Mouse (Mus musculus): ENCODE data around the gene Polr2e. TPM values are rescaled to one million over a fixed set of nuclear protein-coding genes. Genes with fewer than 3 reads are reported as not detected.
"Not testable (repeated sequence)": the region's sequence is repeated elsewhere in the genome, so short reads cannot be mapped to it uniquely, and the experiment has no call there.

Polr2e gene
- polyA plus RNA-seq, 1 experiment from 2014 or later = 206 TPM

DNA sequence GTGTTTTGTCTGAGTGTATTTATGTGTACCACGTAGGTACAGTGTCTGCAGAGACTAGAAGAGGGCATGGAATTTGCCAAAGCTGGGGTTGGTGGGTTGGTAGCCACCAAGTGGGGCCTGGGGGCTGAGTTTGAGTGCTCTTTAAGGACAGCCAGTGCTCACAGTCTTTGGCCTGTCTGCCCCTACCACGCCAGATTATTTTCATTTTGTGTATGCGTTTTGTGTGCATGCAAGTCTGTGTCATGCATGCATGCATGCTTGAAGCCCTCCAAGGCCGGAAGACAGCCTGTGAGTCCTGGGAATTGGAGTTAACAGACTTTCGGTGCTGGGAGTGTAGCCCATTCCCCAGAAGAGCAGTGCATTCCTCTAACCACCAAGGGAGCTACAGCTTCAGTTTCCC, 15.8 kb upstream of the Polr2e start:
- WGBS = 73% methylated on average over 5 of the region's 5 CpGs
- peak overlapping the region; percentile 81 for H3K4me3 ChIP-seq (replicated peaks)
- no peaks in the 10 kb centered on the region for H3K9me3 ChIP-seq
- H3K27me3 ChIP-seq (replicated peaks) = no peaks in the 10 kb centered on the region
- H3K4me1 ChIP-seq (replicated peaks) = peaks cover 36% of the 10 kb centered on the region
- peak overlapping the region; percentile 77 for H3K4me2 ChIP-seq (replicated peaks)
- peak overlapping the region; percentile 14 for H3K9ac ChIP-seq
- peak overlapping the region; percentile 54; the same call in 1 of the 2 replicates for H3K27ac ChIP-seq
- peaks cover 38% of the 10 kb centered on the region for H3K36me3 ChIP-seq
- no peak for ATAC-seq

DNA sequence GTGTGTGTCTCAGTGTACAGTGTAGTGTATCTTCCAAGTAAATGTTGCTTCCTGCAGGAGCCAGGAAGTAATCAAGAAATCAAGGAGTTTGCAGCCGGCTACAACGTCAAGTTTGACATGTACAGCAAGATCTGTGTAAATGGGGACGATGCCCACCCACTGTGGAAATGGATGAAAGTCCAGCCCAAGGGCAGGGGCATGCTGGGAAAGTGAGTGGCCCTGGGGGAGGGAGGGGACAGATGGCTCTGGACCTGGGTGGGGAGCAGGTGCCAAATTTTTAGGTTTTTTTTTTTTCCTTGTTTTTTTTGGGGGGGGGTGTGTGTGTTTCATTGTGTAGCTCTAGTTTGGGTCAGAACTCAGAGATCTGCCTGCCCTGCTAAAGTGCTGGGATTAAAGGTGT, 15.3 kb upstream of the Polr2e start:
- Histone ChIP-seq H3K9ac (peak overlapping the region; percentile 86), H3K4me3 (replicated peaks) (peak overlapping the region; percentile 81), H3K4me1 (replicated peaks) (peaks cover 36% of the 10 kb centered on the region), H3K36me3 (peaks cover 34% of the 10 kb centered on the region), H3K4me2 (replicated peaks) (peak overlapping the region; percentile 77)
- WGBS = 24% methylated on average over 3 of the region's 3 CpGs
- not testable (repeated sequence) for ATAC-seq; H3K27ac ChIP-seq; H3K27me3 ChIP-seq (replicated peaks); H3K9me3 ChIP-seq

DNA sequence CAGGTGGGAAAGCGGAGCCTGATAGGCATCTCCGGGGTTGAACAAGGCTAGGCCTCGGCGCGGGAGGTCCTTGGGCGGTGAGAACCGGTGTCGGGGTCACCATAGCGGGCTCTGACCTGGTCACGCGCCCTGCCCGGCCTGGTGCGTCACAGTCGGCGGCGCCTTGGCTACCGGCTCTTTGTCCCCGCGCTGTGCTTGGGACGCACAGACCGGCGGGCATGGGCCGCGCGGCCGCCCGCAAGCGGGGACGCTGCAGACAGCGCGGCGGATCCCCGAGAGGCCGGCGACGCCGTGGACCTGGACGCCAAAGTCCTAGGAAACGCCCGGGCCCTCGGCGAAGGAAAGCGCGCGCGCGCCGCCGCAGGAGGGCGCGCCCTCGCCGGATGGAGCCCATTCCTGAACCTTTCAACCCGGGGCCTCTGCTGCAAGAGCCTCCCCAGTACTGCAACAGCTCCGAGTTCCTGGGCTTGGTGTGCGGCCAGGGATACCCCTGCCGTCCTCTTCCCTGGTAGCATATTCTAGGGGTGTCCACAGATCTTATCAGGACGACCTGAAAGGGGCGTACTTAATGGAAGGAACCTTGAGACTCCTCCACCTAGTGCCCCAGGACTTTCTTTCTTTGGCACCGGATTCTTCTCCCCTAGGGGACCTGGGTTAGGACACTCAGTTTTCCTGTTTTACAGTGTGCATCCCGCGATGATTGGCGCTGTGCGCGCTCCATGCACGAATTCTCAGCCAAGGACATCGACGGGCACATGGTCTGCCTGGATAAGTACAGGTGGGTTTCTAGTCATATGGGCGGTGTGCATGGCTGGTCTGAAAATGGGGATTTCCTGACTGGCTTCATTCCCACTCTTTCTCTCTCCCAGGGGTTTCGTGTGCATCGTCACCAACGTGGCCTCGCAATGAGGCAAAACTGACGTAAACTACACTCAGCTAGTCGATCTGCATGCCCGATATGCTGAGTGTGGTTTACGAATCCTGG, 14.5 kb upstream of the Polr2e start:
- Histone ChIP-seq H3K4me2 (replicated peaks) (peak overlapping the region; percentile 77), H3K27me3 (replicated peaks) (no peaks in the 10 kb centered on the region), H3K36me3 (peaks cover 27% of the 10 kb centered on the region), H3K9ac (peak overlapping the region; percentile 86), H3K9me3 (no peaks in the 10 kb centered on the region), H3K27ac (peak overlapping the region; percentile 96), H3K4me3 (replicated peaks) (peak overlapping the region; percentile 81), H3K4me1 (replicated peaks) (peaks cover 36% of the 10 kb centered on the region)
- under 1% methylated on average over 77 of the region's 77 CpGs for WGBS
- peak; percentile 50 for ATAC-seq

DNA sequence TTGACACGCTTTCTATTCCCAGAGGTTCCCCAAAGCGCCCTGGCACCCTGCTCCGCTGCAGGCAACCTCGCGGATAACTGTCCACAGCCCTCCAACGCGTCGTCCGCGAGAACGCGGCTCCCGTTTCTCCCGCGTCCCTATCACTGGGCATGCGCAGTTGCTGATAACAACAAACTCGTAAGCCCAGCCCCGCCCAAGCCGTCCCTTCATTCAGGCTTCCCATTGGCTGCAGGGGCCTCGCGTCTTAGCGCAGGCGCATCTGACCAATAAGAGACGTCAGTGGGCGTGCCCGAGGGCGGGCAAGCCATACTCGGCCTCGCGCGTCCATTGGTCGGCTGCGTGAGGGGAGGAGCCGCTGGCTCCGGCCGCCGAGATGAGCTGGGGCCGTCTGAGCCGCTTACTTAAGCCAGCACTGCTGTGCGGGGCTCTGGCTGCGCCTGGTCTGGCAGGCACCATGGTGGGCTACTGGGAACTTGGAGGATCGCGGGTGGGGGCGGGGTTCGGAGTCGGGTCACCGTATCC, 13.7 kb upstream of the Polr2e start:
- H3K9me3 ChIP-seq = no peaks in the 10 kb centered on the region
- H3K4me1 ChIP-seq (replicated peaks) = peaks cover 40% of the 10 kb centered on the region
- peak overlapping the region; percentile 96 for H3K27ac ChIP-seq
- H3K9ac ChIP-seq = peak overlapping the region; percentile 86
- H3K4me2 ChIP-seq (replicated peaks) = peak overlapping the region; percentile 77
- H3K27me3 ChIP-seq (replicated peaks) = no peaks in the 10 kb centered on the region
- peaks cover 21% of the 10 kb centered on the region for H3K36me3 ChIP-seq
- peak; percentile 93 for ATAC-seq
- WGBS = under 1% methylated on average over 47 of the region's 47 CpGs
- peak overlapping the region; percentile 81 for H3K4me3 ChIP-seq (replicated peaks)

DNA sequence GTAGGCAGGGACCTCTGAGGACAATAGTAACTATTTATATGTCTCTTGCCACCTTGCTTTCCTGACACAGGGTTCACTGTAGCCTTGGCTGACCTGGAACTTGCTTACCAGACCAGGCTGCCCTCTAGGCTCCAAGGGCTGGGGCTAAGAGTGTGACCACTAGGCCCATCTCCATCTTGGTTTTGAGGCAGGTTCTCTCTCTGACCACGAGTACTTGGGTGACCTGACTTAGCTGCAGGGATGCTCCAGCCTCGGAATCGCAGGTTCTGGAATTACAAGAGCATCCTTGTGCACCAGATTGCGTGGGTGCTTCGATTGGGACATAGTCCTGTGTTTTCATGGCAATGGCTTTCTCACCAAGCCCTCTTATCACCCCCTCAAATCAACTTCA, 12.8 kb upstream of the Polr2e start:
- peaks cover 48% of the 10 kb centered on the region for H3K4me1 ChIP-seq (replicated peaks)
- WGBS = 85% methylated on average over 5 of the region's 5 CpGs
- H3K27me3 ChIP-seq (replicated peaks) = no peaks in the 10 kb centered on the region
- H3K9ac ChIP-seq = 0 out of 2 replicates have a peak overlapping the region, but pooled peaks have one; percentile 17
- no peaks in the 10 kb centered on the region for H3K9me3 ChIP-seq
- H3K36me3 ChIP-seq = peaks cover 11% of the 10 kb centered on the region
- no peak for ATAC-seq
- no peak overlapping the region; the same call in 1 of the 2 replicates for H3K4me2 ChIP-seq (replicated peaks)
- H3K4me3 ChIP-seq (replicated peaks) = no peak overlapping the region
- H3K27ac ChIP-seq = peak overlapping the region; percentile 82

DNA sequence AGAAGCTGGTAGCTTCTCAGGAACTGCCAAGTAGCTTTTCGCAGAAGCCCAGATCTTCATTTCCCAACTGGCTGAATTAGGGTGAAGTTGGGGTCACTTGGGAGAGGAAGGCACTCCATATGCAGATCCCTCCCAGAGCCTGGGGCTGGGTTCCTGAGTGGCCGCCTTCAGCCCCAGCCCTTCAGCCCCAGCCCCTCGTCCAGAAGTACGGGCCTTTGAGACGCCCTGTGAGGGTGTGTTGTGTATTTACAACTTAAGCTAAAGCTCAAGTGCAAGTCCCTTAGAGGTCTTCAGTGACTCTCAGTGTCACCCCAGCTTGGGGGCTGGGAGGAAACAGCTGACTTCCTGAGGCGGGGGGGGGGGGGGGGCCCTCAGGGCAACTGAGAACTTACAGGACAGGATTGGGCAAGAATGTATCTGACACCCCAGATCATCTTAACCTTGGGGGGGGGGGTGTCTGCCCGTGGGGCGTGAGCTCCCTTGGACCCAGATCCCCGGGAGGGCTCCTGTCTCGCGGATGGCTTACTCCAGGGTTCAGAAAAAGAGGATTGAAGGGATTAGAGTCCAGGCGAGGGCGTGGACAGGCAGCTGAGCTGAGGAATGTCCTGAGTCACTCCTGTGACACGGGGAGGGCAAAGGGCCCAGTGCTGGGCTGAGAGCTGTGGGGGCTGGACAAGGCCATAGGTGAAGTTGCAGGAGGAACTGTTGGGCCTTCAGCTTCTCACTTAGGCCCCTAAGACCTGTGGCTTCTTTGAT, 12.2 kb upstream of the Polr2e start:
- ATAC-seq = peak; percentile 19
- H3K4me3 ChIP-seq (replicated peaks) = no peak overlapping the region
- 0 out of 2 replicates have a peak overlapping the region, but pooled peaks have one; percentile 17 for H3K9ac ChIP-seq
- peak overlapping the region; percentile 6; the same call in 1 of the 2 replicates for H3K4me2 ChIP-seq (replicated peaks)
- WGBS = 27% methylated on average over 13 of the region's 14 CpGs
- no peaks in the 10 kb centered on the region for H3K9me3 ChIP-seq
- peak overlapping the region; percentile 82 for H3K27ac ChIP-seq
- peaks cover 47% of the 10 kb centered on the region for H3K4me1 ChIP-seq (replicated peaks)
- H3K27me3 ChIP-seq (replicated peaks) = no peaks in the 10 kb centered on the region
- H3K36me3 ChIP-seq = peaks cover 6% of the 10 kb centered on the region; the same call in 1 of the 2 replicates

DNA sequence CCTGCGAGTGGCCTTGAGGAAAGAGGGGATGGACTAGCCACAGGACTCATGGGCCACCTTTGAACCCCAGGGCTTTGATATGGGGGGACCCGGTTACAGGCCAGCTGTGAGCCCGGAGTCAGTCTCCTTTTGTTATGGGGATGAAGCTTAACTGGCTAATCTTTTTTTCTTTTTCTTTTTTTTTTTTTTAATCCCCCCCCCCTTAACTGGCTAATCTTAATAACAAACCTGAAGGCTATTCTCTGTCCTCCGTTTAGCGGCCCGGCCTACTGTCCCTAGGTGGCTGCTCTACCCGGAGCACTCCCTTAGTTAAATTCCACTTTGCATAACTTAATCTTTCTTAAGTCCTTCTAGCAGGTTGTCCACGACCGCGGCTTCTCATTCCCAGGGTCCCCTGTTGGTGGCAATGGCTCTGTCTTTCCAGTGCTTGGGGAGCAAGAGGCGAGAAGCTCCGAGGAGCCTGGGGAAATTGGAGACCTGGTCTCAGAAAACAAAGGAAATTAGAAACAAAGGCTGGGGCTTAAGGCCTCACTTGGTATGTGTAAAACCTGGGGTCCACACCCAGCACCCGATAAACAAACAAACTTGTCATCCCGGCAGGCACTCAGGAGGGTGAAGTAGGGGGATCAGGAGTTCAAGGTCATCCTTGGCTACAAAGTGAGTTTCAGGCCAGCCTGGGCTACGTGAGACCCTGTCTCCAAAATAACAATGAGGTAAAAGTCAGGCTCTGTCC, 11.5 kb upstream of the Polr2e start:
- H3K4me2 ChIP-seq (replicated peaks) = no peak overlapping the region
- 34% methylated on average over 15 of the region's 15 CpGs for WGBS
- H3K36me3 ChIP-seq = peaks cover 2% of the 10 kb centered on the region; the same call in 1 of the 2 replicates
- peak overlapping the region; percentile 82 for H3K27ac ChIP-seq
- H3K4me3 ChIP-seq (replicated peaks) = no peak overlapping the region
- H3K4me1 ChIP-seq (replicated peaks) = peaks cover 45% of the 10 kb centered on the region
- H3K27me3 ChIP-seq (replicated peaks) = no peaks in the 10 kb centered on the region
- ATAC-seq = no peak
- H3K9me3 ChIP-seq = no peaks in the 10 kb centered on the region
- H3K9ac ChIP-seq = no peak overlapping the region

DNA sequence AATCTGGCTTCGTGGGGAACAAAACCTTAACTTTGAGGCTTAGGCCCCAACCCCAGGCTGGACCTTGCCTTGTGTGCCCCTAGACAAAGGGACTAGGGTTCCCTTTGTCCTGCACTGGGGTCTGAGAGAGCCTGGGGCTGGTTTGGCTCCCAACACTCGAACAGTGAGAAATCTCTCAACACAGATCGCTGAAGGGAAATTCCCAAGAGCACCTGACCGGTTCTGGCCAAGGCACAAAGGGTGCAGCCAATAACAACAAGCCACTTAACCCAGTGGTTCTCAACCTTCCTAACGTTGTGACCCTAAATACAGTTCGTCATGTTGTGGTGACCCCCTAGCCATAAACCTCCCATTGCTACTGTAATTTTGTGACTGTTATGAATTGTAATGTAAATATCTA, 10.6 kb upstream of the Polr2e start:
- no peak overlapping the region for H3K4me2 ChIP-seq (replicated peaks)
- no peak overlapping the region for H3K4me3 ChIP-seq (replicated peaks)
- H3K27me3 ChIP-seq (replicated peaks) = no peaks in the 10 kb centered on the region
- 48% methylated on average over 6 of the region's 6 CpGs for WGBS
- ATAC-seq = no peak
- H3K36me3 ChIP-seq = no peaks in the 10 kb centered on the region
- no peaks in the 10 kb centered on the region for H3K9me3 ChIP-seq
- H3K4me1 ChIP-seq (replicated peaks) = peaks cover 40% of the 10 kb centered on the region
- no peak overlapping the region for H3K9ac ChIP-seq
- peak overlapping the region; percentile 33; the same call in 1 of the 2 replicates for H3K27ac ChIP-seq

DNA sequence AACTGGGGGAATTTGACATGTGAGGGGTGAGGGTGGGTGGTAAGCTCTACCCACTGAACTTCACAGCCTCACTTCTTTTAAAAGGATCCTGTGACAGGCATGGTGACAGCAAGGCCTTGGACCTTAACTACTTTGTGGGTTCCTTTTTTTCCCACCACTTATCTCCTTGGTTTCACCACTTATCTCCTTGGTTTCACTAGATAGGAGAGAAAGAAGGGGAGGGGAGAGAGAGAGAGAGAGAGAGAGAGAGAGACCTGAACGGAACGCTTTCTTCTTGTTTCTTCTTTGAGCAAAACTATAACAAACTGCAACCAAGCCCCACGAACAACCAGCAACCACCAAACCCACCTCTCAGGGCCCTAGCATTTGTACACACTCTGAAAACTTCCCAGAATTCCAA, 9.2 kb upstream of the Polr2e start:
- no peaks in the 10 kb centered on the region for H3K36me3 ChIP-seq
- WGBS = 53% methylated on average over 3 of the region's 3 CpGs
- no peak overlapping the region for H3K9ac ChIP-seq
- no peaks in the 10 kb centered on the region for H3K27me3 ChIP-seq (replicated peaks)
- H3K4me1 ChIP-seq (replicated peaks) = peaks cover 36% of the 10 kb centered on the region
- no peak overlapping the region for H3K4me3 ChIP-seq (replicated peaks)
- peak overlapping the region; percentile 3; the same call in 1 of the 2 replicates for H3K27ac ChIP-seq
- ATAC-seq = no peak
- H3K4me2 ChIP-seq (replicated peaks) = no peak overlapping the region
- H3K9me3 ChIP-seq = no peaks in the 10 kb centered on the region

DNA sequence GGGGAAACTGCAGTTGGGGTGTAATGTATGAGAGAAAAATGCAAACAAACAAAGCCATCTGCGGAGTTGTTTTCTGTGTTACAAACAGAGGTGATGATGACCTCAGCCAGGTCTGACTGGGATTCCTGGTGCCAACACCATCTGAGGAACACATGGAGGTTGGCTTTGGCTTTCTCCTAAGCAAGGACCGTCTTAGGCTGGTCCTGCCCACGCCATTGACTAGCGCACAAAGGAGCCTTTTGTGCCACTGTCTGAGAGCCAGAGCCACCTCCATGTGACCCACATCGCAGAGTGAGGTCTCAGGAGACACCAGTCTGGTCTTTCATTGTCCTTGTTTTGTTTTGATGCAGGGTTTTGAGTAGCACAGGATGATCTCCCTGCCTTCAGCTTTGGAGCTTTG, 8.8 kb upstream of the Polr2e start:
- H3K9me3 ChIP-seq = no peaks in the 10 kb centered on the region
- 38% methylated on average over 5 of the region's 5 CpGs for WGBS
- no peak overlapping the region for H3K4me3 ChIP-seq (replicated peaks)
- peaks cover 36% of the 10 kb centered on the region for H3K4me1 ChIP-seq (replicated peaks)
- no peaks in the 10 kb centered on the region for H3K36me3 ChIP-seq
- H3K27me3 ChIP-seq (replicated peaks) = no peaks in the 10 kb centered on the region
- peak overlapping the region; percentile 3; the same call in 1 of the 2 replicates for H3K27ac ChIP-seq
- H3K9ac ChIP-seq = no peak overlapping the region
- ATAC-seq = no peak
- H3K4me2 ChIP-seq (replicated peaks) = no peak overlapping the region

DNA sequence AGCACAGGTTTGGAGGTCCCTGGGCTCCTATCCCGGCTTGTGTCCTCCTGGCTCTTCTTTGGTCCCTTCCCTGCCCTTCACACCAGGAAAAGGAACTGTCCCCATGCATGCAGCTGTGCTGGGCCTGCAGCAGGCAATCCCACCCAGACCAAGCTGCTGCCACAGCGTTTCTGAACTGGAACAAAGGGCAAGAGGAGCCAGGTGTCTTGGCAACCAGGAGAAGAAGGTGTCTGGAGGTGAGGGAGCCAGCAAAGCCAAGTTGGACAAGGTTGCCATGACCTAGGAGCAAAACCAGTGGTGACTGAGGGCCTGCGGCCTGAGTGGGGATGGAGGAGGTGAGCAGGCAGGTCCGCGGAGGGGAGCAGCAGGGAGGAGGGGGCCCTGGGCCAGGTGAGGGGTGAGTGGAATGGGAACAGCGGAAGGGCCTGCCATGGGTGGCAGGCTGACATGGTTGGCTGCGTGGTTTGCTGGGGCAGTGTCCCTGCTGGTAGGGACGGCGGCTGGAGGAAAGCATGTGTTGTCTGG, 7.5 kb upstream of the Polr2e start, which contains the start of gene Gpx4:
TSS of gene Gpx4 (plus strand) at position 126 of the 525 bp plus-strand sequence.
- peak within 1 kb of the TSS; percentile 40 for H3K27ac ChIP-seq
- H3K4me1 ChIP-seq (replicated peaks) = peaks cover 30% of the 10 kb centered on the region
- no peak within 1 kb of the TSS for H3K4me3 ChIP-seq (replicated peaks)
- ATAC-seq = no peak
- H3K36me3 ChIP-seq = no peaks in the 10 kb centered on the region
- H3K9me3 ChIP-seq = no peaks in the 10 kb centered on the region
- no peak within 1 kb of the TSS for H3K4me2 ChIP-seq (replicated peaks)
- H3K27me3 ChIP-seq (replicated peaks) = no peaks in the 10 kb centered on the region
- no peak within 1 kb of the TSS for H3K9ac ChIP-seq
- WGBS = 58% methylated on average over 9 of the region's 9 CpGs

Data from intestine, embryonic 15.5 days (tissue).